Mouse (Mus musculus) bone marrow, adult 2 months (tissue): ENCODE measurements around the gene Thbs2.

Experiments used
- CTCF ChIP-seq: fragments of 200-500 bp; IDR thresholded peaks from 2 replicates; pipeline ENCODE4 v1.5.1; 2011; ENCODE audit warnings: low read length, control low read depth; ENCODE audit not compliant: control insufficient read depth, insufficient read depth
- POLR2A ChIP-seq: fragments of 200-500 bp; IDR thresholded peaks from 2 replicates; pipeline ENCODE4 v1.6.1; 2011; ENCODE audit warnings: low read depth, mild to moderate bottlenecking, control low read depth, low read length, borderline replicate concordance; ENCODE audit not compliant: control insufficient read depth

DNA sequence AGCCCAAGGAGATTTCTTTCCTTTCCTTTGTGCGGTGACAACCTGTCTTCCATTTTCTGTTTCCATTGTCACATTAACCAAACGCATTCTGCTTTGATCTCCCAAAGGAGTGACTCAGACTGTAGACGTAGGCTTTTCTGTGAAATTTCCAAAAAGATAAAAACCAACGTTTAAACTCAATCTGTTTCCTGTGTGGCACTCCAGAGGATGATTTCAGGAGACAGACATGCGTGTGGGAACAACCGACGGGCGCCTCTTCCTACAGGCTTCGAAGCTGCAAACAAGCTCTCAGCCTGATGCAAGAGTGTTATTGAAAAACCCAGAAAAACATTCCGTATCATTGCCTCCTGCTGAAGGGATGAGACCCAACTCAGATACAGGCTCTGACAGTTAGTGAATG lies 39.9 kb upstream of the Thbs2 start:
- no peak for TF ChIP-seq CTCF
- TF ChIP-seq POLR2A, result no peak
